Mouse (Mus musculus): ENCODE results near the gene Emid1. TPM values are rescaled to one million over a fixed set of nuclear protein-coding genes. Genes with fewer than 3 reads are reported as not detected.

Gene Emid1
- total and polyA plus RNA-seq, 3 experiments = 0.10 to 0.15 TPM; not detected in 1

DNA sequence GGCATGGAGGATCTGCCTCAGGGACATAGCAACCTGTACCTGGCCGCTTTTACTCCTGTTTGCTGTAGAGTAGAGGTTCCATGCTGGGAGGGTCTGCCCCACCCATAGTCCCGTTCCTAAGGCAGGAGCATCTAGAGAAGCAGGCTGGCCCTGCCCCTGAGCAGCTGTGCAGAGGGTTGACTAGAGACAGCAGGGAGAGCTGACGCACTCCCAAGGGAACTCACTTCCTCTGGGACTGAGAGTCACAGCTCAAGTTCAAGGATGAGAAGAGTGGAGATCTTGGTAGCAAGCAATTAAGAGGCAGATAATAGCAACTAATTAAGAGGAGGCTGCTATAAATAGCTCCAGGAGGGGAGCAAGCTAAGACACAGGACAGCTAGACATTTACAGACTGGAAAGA is 20.8 kb upstream of the Emid1 start:
- Histone ChIP-seq H3K36me3 (ENCODE audit: control insufficient read depth in 1 of 2, insufficient read depth in 2 of 2, low read length in 2 of 2) (no peaks in the 10 kb centered on the region), H3K9ac (ENCODE audit: control insufficient read depth, low read depth, low read length, poor library complexity, severe bottlenecking) (no peak overlapping the region), H3K27ac (ENCODE audit: control insufficient read depth, low read depth, low read length) (no peak overlapping the region), H3K9me3 (replicated peaks; ENCODE audit: insufficient read depth, low read length) (no peaks in the 10 kb centered on the region), H3K27me3 (ENCODE audit: control insufficient read depth in 1 of 2, insufficient read depth in 2 of 2, low read length in 2 of 2) (no peaks in the 10 kb centered on the region), H3K4me3 (ENCODE audit: control insufficient read depth in 1 of 2, insufficient read depth in 1 of 2, low read depth in 2 of 2, low read length in 2 of 2) (no peak overlapping the region), H3K4me1 (ENCODE audit: control insufficient read depth in 1 of 2, insufficient read depth in 2 of 2, low read length in 2 of 2) (no peaks in the 10 kb centered on the region), H3K79me2 (ENCODE audit: control insufficient read depth, insufficient read depth, low read length, poor library complexity) (no peaks in the 10 kb centered on the region)
- DNase-seq (ENCODE audit: low read depth, low spot score) = no peak
- TF ChIP-seq USF2 (IDR thresholded peaks at IDR 0.05; ENCODE audit: borderline replicate concordance in 1 of 2, insufficient read depth in 1 of 2, low read depth in 1 of 2, low read length in 2 of 2) (no peak), ELF1 (IDR thresholded peaks at IDR 0.05; ENCODE audit: low read depth, low read length) (no peak), POLR2AphosphoS5 (IDR thresholded peaks at IDR 0.05; ENCODE audit: borderline replicate concordance, low read depth, low read length) (no peak), MXI1 (IDR thresholded peaks at IDR 0.05; ENCODE audit: low read depth, low read length) (no peak), CHD2 (IDR thresholded peaks at IDR 0.05; ENCODE audit: low read length) (no peak), RCOR1 (IDR thresholded peaks at IDR 0.05; ENCODE audit: low read depth, low read length) (no peak), SIN3A (IDR thresholded peaks at IDR 0.05; ENCODE audit: low read length) (no peak), MYB (IDR thresholded peaks at IDR 0.05; ENCODE audit: low read depth, low read length) (no peak)

DNA sequence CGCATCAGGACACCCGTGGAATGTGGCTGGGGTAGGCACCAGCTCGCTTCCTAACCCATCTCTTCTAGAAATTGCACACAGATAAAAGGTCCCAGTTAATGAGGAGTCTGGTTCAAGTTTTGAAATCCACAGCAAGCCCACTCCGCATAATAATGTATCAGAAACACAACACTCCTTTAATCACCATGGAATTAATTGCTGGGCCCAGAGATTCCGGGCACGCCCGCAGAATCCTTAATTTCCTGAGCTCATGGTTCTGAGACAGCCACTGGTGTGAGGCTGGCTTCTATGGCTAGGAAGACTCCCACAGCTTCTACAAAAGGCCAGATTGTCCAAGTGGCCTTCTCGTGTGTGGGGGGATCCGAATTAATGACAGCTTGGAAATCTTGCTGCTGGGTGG is 15.3 kb upstream of the Emid1 start:
- no peak for DNase-seq (ENCODE audit: low read depth, low spot score)
- Histone ChIP-seq H3K9ac (ENCODE audit: control insufficient read depth, low read depth, low read length, poor library complexity, severe bottlenecking) (no peak overlapping the region), H3K27ac (ENCODE audit: control insufficient read depth, low read depth, low read length) (no peak overlapping the region), H3K79me2 (ENCODE audit: control insufficient read depth, insufficient read depth, low read length, poor library complexity) (no peaks in the 10 kb centered on the region), H3K4me3 (ENCODE audit: control insufficient read depth in 1 of 2, insufficient read depth in 1 of 2, low read depth in 2 of 2, low read length in 2 of 2) (no peak overlapping the region), H3K27me3 (ENCODE audit: control insufficient read depth in 1 of 2, insufficient read depth in 2 of 2, low read length in 2 of 2) (no peaks in the 10 kb centered on the region), H3K36me3 (ENCODE audit: control insufficient read depth in 1 of 2, insufficient read depth in 2 of 2, low read length in 2 of 2) (no peaks in the 10 kb centered on the region), H3K9me3 (replicated peaks; ENCODE audit: insufficient read depth, low read length) (no peaks in the 10 kb centered on the region), H3K4me1 (ENCODE audit: control insufficient read depth in 1 of 2, insufficient read depth in 2 of 2, low read length in 2 of 2) (peaks cover 0 to 3% of the 10 kb centered on the region in 2 experiments; a peak in 1 of 4 replicates)
- TF ChIP-seq MEF2A (IDR thresholded peaks at IDR 0.05; ENCODE audit: extremely low read depth, insufficient replicate concordance, low read depth, low read length, poor library complexity, severe bottlenecking) = no peak
- no peak for TF ChIP-seq MYC (IDR thresholded peaks at IDR 0.05; ENCODE audit: low read depth, low read length)
- TF ChIP-seq CHD2 (IDR thresholded peaks at IDR 0.05; ENCODE audit: low read length) = no peak
- TF ChIP-seq POLR2A (IDR thresholded peaks at IDR 0.05; ENCODE audit: control insufficient read depth in 1 of 2, insufficient read depth in 1 of 2, low read depth in 1 of 2, low read length in 2 of 2, poor library complexity in 1 of 2) = no peak
- TF ChIP-seq TCF12 (IDR thresholded peaks at IDR 0.05; ENCODE audit: low read depth, low read length) = no peak
- TF ChIP-seq TBP (IDR thresholded peaks at IDR 0.05; ENCODE audit: low read depth, low read length) = no peak
- no peak for TF ChIP-seq USF1 (IDR thresholded peaks at IDR 0.05; ENCODE audit: low read depth, low read length)
- no peak for TF ChIP-seq TAL1 (IDR thresholded peaks at IDR 0.05; ENCODE audit: low read length)

DNA sequence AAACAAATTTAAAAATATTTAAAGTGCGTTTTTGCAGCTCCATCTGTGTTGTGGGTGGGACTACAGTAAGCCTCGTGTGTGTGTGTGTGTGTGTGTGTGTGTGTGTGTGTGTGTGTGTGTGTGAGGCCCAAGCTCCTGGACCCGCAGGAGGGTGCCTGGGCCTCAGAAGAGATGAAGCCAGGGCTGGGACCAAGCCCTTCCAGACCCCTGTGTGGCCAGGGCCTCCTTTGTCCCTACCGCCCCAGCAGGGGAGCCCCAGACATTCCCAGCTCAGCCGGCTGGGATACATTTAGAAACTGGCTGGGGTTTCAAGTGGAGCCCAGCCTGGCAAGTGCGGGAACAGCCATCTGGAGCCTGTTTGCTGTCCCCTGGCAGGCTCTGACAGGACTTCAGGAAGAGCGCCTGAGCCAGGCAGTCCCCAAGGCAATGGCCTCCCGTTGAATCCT is 13.4 kb upstream of the Emid1 start:
- no peaks in the 10 kb centered on the region for H3K79me2 ChIP-seq (ENCODE audit: control insufficient read depth, insufficient read depth, low read length, poor library complexity)
- no peak for DNase-seq (ENCODE audit: low read depth, low spot score)
- no peak overlapping the region for H3K9ac ChIP-seq (ENCODE audit: control insufficient read depth, low read depth, low read length, poor library complexity, severe bottlenecking)
- peaks cover 0 to 3% of the 10 kb centered on the region in 2 experiments; a peak in 1 of 4 replicates for H3K4me1 ChIP-seq (ENCODE audit: control insufficient read depth in 1 of 2, insufficient read depth in 2 of 2, low read length in 2 of 2)
- H3K9me3 ChIP-seq (replicated peaks; ENCODE audit: insufficient read depth, low read length) = no peaks in the 10 kb centered on the region
- no peak for TF ChIP-seq MAFK (IDR thresholded peaks at IDR 0.05; ENCODE audit: borderline replicate concordance, low read depth, low read length)
- no peak for TF ChIP-seq TBP (IDR thresholded peaks at IDR 0.05; ENCODE audit: low read depth, low read length)
- no peak for TF ChIP-seq CTCF (IDR thresholded peaks at IDR 0.05 in 2 of 3, conservative IDR thresholded peaks at IDR 0.05 in 1 of 3; ENCODE audit: control insufficient read depth in 1 of 3, insufficient read depth in 1 of 3, low read depth in 2 of 3, low read length in 3 of 3, poor library complexity in 1 of 3, severe bottlenecking in 1 of 3)
- no peak overlapping the region for H3K27ac ChIP-seq (ENCODE audit: control insufficient read depth, low read depth, low read length)
- no peaks in the 10 kb centered on the region for H3K36me3 ChIP-seq (ENCODE audit: control insufficient read depth in 1 of 2, insufficient read depth in 2 of 2, low read length in 2 of 2)
- no peaks in the 10 kb centered on the region for H3K27me3 ChIP-seq (ENCODE audit: control insufficient read depth in 1 of 2, insufficient read depth in 2 of 2, low read length in 2 of 2)
- no peak overlapping the region for H3K4me3 ChIP-seq (ENCODE audit: control insufficient read depth in 1 of 2, insufficient read depth in 1 of 2, low read depth in 2 of 2, low read length in 2 of 2)
